Mouse (Mus musculus) stomach, embryonic 16.5 days (tissue): ENCODE measurements around the gene Pbx1. TPM values are rescaled to one million over a fixed set of nuclear protein-coding genes. Genes with fewer than 3 reads are reported as not detected.

Experiments
- ATAC-seq: fragments of 200-750 bp; cut with Nextera tagmentation; 2 replicates; pipeline ENCODE4 v1.8.0; 2017; ENCODE audit warnings: moderate number of reproducible peaks, moderate TSS enrichment; ENCODE audit not compliant: insufficient read depth, low FRiP score
- H3K27ac ChIP-seq: fragments of 300-500 bp; sonication (generic); 2 replicates; pipeline ENCODE4 v1.5.1; 2014; ENCODE audit warnings: low read length
- H3K27me3 ChIP-seq: fragments of 300-500 bp; sonication (generic); 2 replicates; pipeline ENCODE4 v1.6.1; 2014; ENCODE audit warnings: low read length, control low read depth, mixed read lengths; ENCODE audit not compliant: control insufficient read depth, insufficient read depth
- H3K36me3 ChIP-seq: fragments of 300-500 bp; sonication (generic); 2 replicates; pipeline ENCODE4 v1.6.1; 2014; ENCODE audit warnings: low read length; ENCODE audit not compliant: control insufficient read depth, insufficient read depth
- H3K4me1 ChIP-seq: fragments of 300-500 bp; sonication (generic); 2 replicates; pipeline ENCODE4 v1.6.1; 2014; ENCODE audit warnings: low read length, control low read depth, mixed read lengths; ENCODE audit not compliant: control insufficient read depth, insufficient read depth
- H3K4me2 ChIP-seq: fragments of 300-500 bp; sonication (generic); 2 replicates; pipeline ENCODE4 v1.6.1; 2014; ENCODE audit warnings: low read depth, low read length, mixed read lengths
- H3K4me3 ChIP-seq: fragments of 300-500 bp; sonication (generic); replicated peaks from 2 replicates; pipeline ENCODE4 v1.5.1; 2014; ENCODE audit warnings: mild to moderate bottlenecking, low read length
- H3K9ac ChIP-seq: fragments of 300-500 bp; sonication (generic); 2 replicates; pipeline ENCODE4 v1.6.1; 2014; ENCODE audit warnings: low read length
- H3K9me3 ChIP-seq: fragments of 300-500 bp; sonication (generic); replicated peaks from 2 replicates; pipeline ENCODE4 v1.6.1; 2016; ENCODE audit warnings: low read length, control low read depth; ENCODE audit not compliant: control insufficient read depth
- WGBS: fragments of 180-500 bp; shearing (Covaris S2); extraction: QIAGEN DNeasy Blood & Tissue Kit; methylation state at CpG from one replicate; pipeline ENCODE4 v1.1.7; 2014; 5-methylcytosine and 5-hydroxymethylcytosine counted together
- polyA plus RNA-seq: library from polyadenylated mRNA; unstranded; fragments of >200 nt; fragmentation: Nextera tagmentation; extraction: Ambion mirVana; gene quantifications from 2 replicates; pipeline ENCODE4 v1.2.1, GENCODE M21; 2015

Pbx1 gene
- polyA plus RNA-seq, 1 experiment from 2014 or later, result 35.6 TPM

GRCm38 (mm10) chr1:168394535-168394934 is 37.5 kb downstream of the Pbx1 start:
- Histone ChIP-seq H3K9me3 (no peaks in the 10 kb centered on the region), H3K9ac (no peak overlapping the region), H3K4me3 (no peak overlapping the region), H3K27ac (no peak overlapping the region), H3K36me3 (no peaks in the 10 kb centered on the region; the same call in 1 of the 2 replicates), H3K27me3 (no peaks in the 10 kb centered on the region), H3K4me2 (no peak overlapping the region), H3K4me1 (peaks cover 48% of the 10 kb centered on the region)
- 72% methylated on average over 6 of the region's 6 CpGs for WGBS
- ATAC-seq, result no peak

- Histone ChIP-seq H3K9ac (peak overlapping the region; percentile 6; the same call in 1 of the 2 replicates), H3K4me2 (no peak overlapping the region), H3K4me3 (no peak overlapping the region), H3K27ac (peak overlapping the region; percentile 68), H3K9me3 (no peaks in the 10 kb centered on the region), H3K4me1 (peaks cover 48% of the 10 kb centered on the region), H3K27me3 (no peaks in the 10 kb centered on the region), H3K36me3 (no peaks in the 10 kb centered on the region; the same call in 1 of the 2 replicates)
- WGBS, result 37% methylated on average over 4 of the region's 4 CpGs
- no peak for ATAC-seq
These were observed 38.6 kb downstream of the Pbx1 start for GRCm38 (mm10) chr1:168393456-168393855.

DNA sequence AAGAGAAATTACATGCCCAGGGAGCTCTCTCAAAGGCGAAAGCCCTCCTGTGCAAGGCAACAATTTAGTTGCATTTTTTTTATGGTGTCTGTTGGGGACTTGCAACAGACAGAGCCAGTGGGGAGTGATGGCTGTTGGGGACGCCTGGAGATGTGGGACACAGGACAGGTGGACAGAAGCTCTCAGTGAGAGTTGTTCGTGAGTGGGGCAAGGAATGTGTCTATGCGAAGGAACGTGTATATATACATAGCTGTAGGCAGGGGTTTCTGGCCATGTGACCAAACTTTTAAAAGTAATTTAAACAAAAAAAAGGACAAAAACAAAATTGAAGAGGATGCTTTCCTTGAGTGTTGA is 39.6 kb downstream of the Pbx1 start:
- Histone ChIP-seq H3K4me1 (peaks cover 48% of the 10 kb centered on the region), H3K27ac (peak overlapping the region; percentile 82), H3K9me3 (no peaks in the 10 kb centered on the region), H3K9ac (0 out of 2 replicates have a peak overlapping the region, but pooled peaks have one; percentile 12), H3K36me3 (no peaks in the 10 kb centered on the region; the same call in 1 of the 2 replicates), H3K4me3 (no peak overlapping the region; the same call in 1 of the 2 replicates), H3K27me3 (no peaks in the 10 kb centered on the region), H3K4me2 (peak overlapping the region; percentile 48)
- ATAC-seq, result no peak
- 43% methylated on average over 5 of the region's 5 CpGs for WGBS

- peak overlapping the region; percentile 82 for H3K27ac ChIP-seq
- peaks cover 48% of the 10 kb centered on the region for H3K4me1 ChIP-seq
- 0 out of 2 replicates have a peak overlapping the region, but pooled peaks have one; percentile 12 for H3K9ac ChIP-seq
- no peaks in the 10 kb centered on the region for H3K27me3 ChIP-seq
- H3K36me3 ChIP-seq, result no peaks in the 10 kb centered on the region; the same call in 1 of the 2 replicates
- 15% methylated on average over 20 of the region's 20 CpGs for WGBS
- peak overlapping the region; percentile 6; the same call in 1 of the 2 replicates for H3K4me3 ChIP-seq
- H3K4me2 ChIP-seq, result peak overlapping the region; percentile 48
- ATAC-seq, result peak; percentile 71; the same call in 1 of the 2 replicates
- H3K9me3 ChIP-seq, result no peaks in the 10 kb centered on the region
These were observed 40.2 kb downstream of the Pbx1 start for GRCm38 (mm10) chr1:168391617-168392499.

DNA sequence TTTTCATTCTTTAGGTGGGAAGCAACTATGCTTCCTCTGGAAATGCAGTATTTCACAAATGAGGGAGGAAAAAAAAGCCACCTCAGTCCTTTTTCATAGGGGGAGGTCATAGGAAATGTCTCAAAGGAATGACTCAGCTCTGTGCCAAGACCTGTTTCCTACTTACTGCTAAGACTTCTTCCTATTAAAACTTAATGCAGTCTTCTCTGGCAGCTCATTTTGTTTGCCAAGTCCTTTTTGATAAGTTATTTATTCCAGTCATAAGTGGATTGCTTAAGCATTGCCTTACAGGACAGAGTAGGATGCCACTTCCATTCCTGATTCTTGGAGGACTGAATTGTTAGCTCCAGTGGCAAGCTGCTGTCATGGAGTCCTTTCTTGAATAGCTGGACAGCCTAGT is 41.3 kb downstream of the Pbx1 start:
- ATAC-seq, result no peak
- H3K27ac ChIP-seq, result no peak overlapping the region
- no peak overlapping the region for H3K9ac ChIP-seq
- no peak overlapping the region for H3K4me3 ChIP-seq
- H3K9me3 ChIP-seq, result no peaks in the 10 kb centered on the region
- no peak overlapping the region for H3K4me2 ChIP-seq
- H3K36me3 ChIP-seq, result no peaks in the 10 kb centered on the region
- H3K4me1 ChIP-seq, result peaks cover 55% of the 10 kb centered on the region
- no peaks in the 10 kb centered on the region for H3K27me3 ChIP-seq

DNA sequence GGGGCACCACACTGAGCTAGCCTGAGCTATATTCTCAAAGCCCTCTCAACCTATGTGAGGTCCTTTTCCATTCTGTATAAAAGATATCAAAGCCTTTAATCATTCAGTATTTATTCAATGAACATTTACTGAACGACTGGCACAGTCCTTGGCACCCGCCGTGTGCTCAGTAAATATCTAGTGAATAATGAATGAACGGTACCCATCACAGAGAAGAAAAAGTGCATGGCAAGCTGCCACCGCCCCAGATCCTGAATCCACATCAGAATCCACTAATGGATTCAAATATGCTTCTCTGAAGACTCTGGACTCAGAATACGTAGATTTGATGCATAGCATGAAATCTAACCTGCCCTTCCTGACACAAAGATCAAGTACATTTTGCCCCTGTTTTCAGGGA is 45.9 kb downstream of the Pbx1 start:
- Histone ChIP-seq H3K4me1 (peaks cover 58% of the 10 kb centered on the region), H3K4me3 (no peak overlapping the region), H3K9me3 (no peaks in the 10 kb centered on the region), H3K4me2 (no peak overlapping the region), H3K27me3 (no peaks in the 10 kb centered on the region), H3K27ac (no peak overlapping the region), H3K36me3 (no peaks in the 10 kb centered on the region), H3K9ac (no peak overlapping the region)
- no peak for ATAC-seq
- WGBS, result 61% methylated on average over 6 of the region's 6 CpGs

GRCm38 (mm10) chr1:168384594-168384955 is 47.5 kb downstream of the Pbx1 start:
- Histone ChIP-seq H3K27ac (peak overlapping the region; percentile 39), H3K27me3 (no peaks in the 10 kb centered on the region), H3K4me3 (no peak overlapping the region), H3K36me3 (no peaks in the 10 kb centered on the region), H3K4me1 (peaks cover 62% of the 10 kb centered on the region), H3K9me3 (no peaks in the 10 kb centered on the region), H3K9ac (no peak overlapping the region), H3K4me2 (no peak overlapping the region)
- ATAC-seq, result no peak
- 31% methylated on average over 6 of the region's 6 CpGs for WGBS

DNA sequence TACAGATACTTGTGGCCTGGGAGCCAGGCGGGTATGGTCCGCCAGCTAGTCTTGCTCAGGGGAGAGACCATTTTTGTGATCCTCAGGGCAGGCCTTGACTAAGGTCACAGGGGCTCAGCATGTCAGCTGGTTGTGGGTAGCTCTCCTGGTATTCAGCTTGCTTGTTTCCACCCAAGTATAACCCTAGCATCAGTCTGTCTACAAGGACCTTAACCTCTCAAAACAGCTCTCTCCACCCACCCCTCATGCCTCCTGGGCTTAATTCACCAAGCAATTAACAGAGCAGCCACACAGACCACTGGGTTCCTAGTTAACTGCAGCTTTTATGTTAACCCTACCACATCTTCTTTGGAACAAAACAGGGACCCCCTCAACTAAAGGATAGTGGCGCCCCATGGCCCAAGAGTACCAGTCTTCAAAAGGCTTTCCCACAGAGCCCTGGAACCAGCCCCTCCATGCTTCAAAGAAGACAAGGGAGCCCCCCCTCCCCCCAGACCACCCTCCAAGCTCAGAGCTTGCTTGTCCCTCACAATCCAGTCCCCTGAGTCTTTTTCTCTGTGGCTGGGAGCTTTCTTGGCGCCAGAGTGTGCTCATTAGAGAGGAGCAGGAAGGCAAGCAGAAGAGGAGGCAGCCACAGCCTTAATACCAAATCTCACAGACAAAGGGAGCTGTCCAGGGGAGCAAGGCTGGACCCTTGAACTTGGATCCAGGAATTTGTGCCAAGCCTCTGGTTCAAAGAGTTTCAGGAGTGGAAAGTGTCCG is 48.1 kb downstream of the Pbx1 start:
- no peaks in the 10 kb centered on the region for H3K36me3 ChIP-seq
- H3K27ac ChIP-seq, result peak overlapping the region; percentile 39
- no peak overlapping the region for H3K9ac ChIP-seq
- ATAC-seq, result no peak
- H3K27me3 ChIP-seq, result no peaks in the 10 kb centered on the region
- WGBS, result 53% methylated on average over 5 of the region's 5 CpGs
- peaks cover 62% of the 10 kb centered on the region for H3K4me1 ChIP-seq
- H3K4me2 ChIP-seq, result no peak overlapping the region
- no peaks in the 10 kb centered on the region for H3K9me3 ChIP-seq
- H3K4me3 ChIP-seq, result no peak overlapping the region

- peak overlapping the region; percentile 68 for H3K27ac ChIP-seq
These were observed 49.3 kb downstream of the Pbx1 start for GRCm38 (mm10) chr1:168382823-168383157.

More at GRCm38 (mm10) chr1:168382823-168383157, 49.3 kb downstream of the Pbx1 start:
- no peaks in the 10 kb centered on the region for H3K9me3 ChIP-seq
- no peak overlapping the region for H3K4me3 ChIP-seq
- ATAC-seq, result peak; percentile 62
- no peak overlapping the region for H3K4me2 ChIP-seq
- 15% methylated on average over 4 of the region's 4 CpGs for WGBS
- H3K4me1 ChIP-seq, result peaks cover 62% of the 10 kb centered on the region
- no peaks in the 10 kb centered on the region for H3K36me3 ChIP-seq
- H3K27me3 ChIP-seq, result no peaks in the 10 kb centered on the region
- H3K9ac ChIP-seq, result no peak overlapping the region
